Mouse (Mus musculus): Measurements from ENCODE around the gene Ccdc160.

DNA sequence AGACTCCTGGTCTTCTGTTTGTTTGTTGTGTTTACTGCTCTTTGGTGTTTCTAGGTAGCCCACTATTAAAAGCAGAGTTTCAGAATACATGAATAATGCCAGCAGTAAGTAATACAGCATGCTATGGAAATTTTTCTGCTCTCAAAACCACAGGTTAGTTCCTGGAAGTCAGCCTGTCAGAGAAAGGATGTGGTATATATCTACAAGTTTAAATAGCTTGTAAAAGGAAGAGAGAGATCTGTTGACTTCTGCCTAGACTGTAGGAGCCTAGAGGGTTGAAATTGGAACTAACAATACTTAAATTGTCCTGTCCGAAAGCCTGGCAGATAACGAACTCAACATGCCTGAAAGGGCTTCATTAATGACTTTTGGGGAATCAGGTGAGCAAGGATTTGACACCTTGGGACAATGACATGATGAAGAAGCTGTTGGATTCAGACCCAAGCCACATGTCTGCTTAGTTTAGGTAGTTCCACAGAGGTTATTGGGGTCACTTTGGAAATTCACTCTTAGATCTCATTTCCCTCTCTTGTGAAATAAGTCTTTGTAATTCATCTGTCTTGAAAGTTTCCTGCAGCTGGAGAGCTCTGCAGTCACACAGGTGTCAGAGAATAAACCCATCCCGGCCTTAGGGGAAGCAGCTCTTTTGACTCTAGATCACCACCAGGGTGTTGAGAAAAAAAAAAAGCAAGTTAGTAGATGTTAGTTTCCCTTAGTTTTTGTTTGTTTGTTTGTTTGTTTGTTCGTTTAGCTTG is 30.6 kb upstream of the Ccdc160 start:
- TF ChIP-seq CTCF (IDR thresholded peaks at IDR 0.05; ENCODE audit: insufficient read depth, low read length) = no peak
- no peak for TF ChIP-seq POLR2A (IDR thresholded peaks at IDR 0.05; ENCODE audit: borderline replicate concordance, extremely low read depth, low read depth, low read length)

Measured in lung, adult 2 months (tissue).